Mouse (Mus musculus) monocyte, adult 59 days (primary cell): ENCODE results near the gene Gabrb3. TPM values are rescaled to one million over a fixed set of nuclear protein-coding genes. Genes with fewer than 3 reads are reported as not detected.

Experiments used
- total RNA-seq, 2 experiments: library from RNA; stranded (reverse); gene quantifications; one replicate each; pipeline ENCODE4 v1.2.4; 2023

The Gabrb3 gene
- total RNA-seq, result not detected

GRCm38 (mm10) chr7:57419392-57419791, at the start of gene Gabrb3:
Gene Gabrb3, plus strand, starts transcription at chr7:57419692.

GRCm38 (mm10) chr7:57386517-57387340, 32.8 kb upstream of the Gabrb3 start, which contains the start of gene Gabrg3:
Gene Gabrg3, minus strand, starts transcription at chr7:57387188.

GRCm38 (mm10) chr7:57509681-57510141, 90.2 kb downstream of the Gabrb3 start, which contains the start of gene Gabra5:
Gene Gabra5, minus strand, starts transcription at chr7:57510059.

Other genes starting within 250 kb of the Gabrb3 start
- gene Gabrg3, start 32.5 kb upstream of the Gabrb3 start, total RNA-seq, result not detected
- gene Gabra5, start 90.4 kb downstream of the Gabrb3 start, total RNA-seq, result not detected